Mouse (Mus musculus) myocyte (in vitro differentiated cells): ENCODE results near the gene Sept3. TPM values are rescaled to one million over a fixed set of nuclear protein-coding genes. Genes with fewer than 3 reads are reported as not detected.

ENCODE experiments used
- H3K27me3 ChIP-seq: one replicate; pipeline ENCODE4 v1.6.1; 2011; ENCODE audit not compliant: control insufficient read depth, insufficient read depth, insufficient read length
- H3K36me3 ChIP-seq: one replicate; pipeline ENCODE4 v1.6.1; 2011; ENCODE audit not compliant: control insufficient read depth, insufficient read depth
- H3K4me2 ChIP-seq: one replicate; pipeline ENCODE4 v1.6.1; 2011; ENCODE audit warnings: low read depth, control low read depth
- H3K4me3 ChIP-seq: one replicate; pipeline ENCODE4 v1.5.1; 2011; ENCODE audit warnings: mild to moderate bottlenecking, control low read depth, moderate library complexity
- H3K79me2 ChIP-seq: one replicate; pipeline ENCODE4 v1.6.1; 2011; ENCODE audit not compliant: control insufficient read depth, insufficient read depth
- H3ac ChIP-seq: one replicate; pipeline ENCODE4 v1.6.1; 2011; ENCODE audit not compliant: control insufficient read depth, insufficient read length
- CEBPB ChIP-seq: IDR thresholded peaks from 2 replicates; pipeline ENCODE4 v1.6.1; 2011; ENCODE audit warnings: mild to moderate bottlenecking, moderate library complexity; ENCODE audit not compliant: poor library complexity, insufficient read depth, severe bottlenecking
- E2F4 ChIP-seq: IDR thresholded peaks from one replicate; pipeline ENCODE4 v1.6.1; 2011; ENCODE audit warnings: mild to moderate bottlenecking, control low read depth, moderate library complexity; ENCODE audit not compliant: insufficient read depth
- MAX ChIP-seq: IDR thresholded peaks from one replicate; pipeline ENCODE4 v1.6.1; 2011; ENCODE audit warnings: low read depth, mild to moderate bottlenecking, control low read depth
- MYOD1 ChIP-seq, 3 experiments: IDR thresholded peaks; one replicate each; pipeline ENCODE4 v1.6.1; 2011; ENCODE audit warnings: control low read depth in 2 of 3, low read depth in 2 of 3, mild to moderate bottlenecking in 2 of 3, moderate library complexity in 1 of 3; ENCODE audit not compliant: insufficient read length in 2 of 3, control insufficient read depth in 1 of 3
- MYOG ChIP-seq, 3 experiments: IDR thresholded peaks; one replicate each; pipeline ENCODE4 v1.6.1; 2011; ENCODE audit warnings: control low read depth in 2 of 3, low read depth in 2 of 3, mild to moderate bottlenecking in 2 of 3; ENCODE audit not compliant: insufficient read length in 2 of 3, control insufficient read depth in 1 of 3, insufficient read depth in 1 of 3
- POLR2A ChIP-seq: IDR thresholded peaks from one replicate; pipeline ENCODE4 v1.6.1; 2011; ENCODE audit warnings: low read depth, mild to moderate bottlenecking, control low read depth, moderate library complexity; ENCODE audit not compliant: insufficient read length
- POLR2AphosphoS2 ChIP-seq: IDR thresholded peaks from one replicate; pipeline ENCODE4 v1.6.1; 2011; ENCODE audit warnings: low read depth, control low read depth; ENCODE audit not compliant: insufficient read length
- REST ChIP-seq: IDR thresholded peaks from one replicate; pipeline ENCODE4 v1.6.1; 2011; ENCODE audit warnings: mild to moderate bottlenecking, control low read depth, moderate library complexity; ENCODE audit not compliant: insufficient read depth, insufficient read length
- SRF ChIP-seq: IDR thresholded peaks from one replicate; pipeline ENCODE4 v1.6.1; 2011; ENCODE audit warnings: low read depth; ENCODE audit not compliant: control insufficient read depth, insufficient read length
- TCF12 ChIP-seq: IDR thresholded peaks from one replicate; pipeline ENCODE4 v1.6.1; 2011; ENCODE audit warnings: mild to moderate bottlenecking, control low read depth; ENCODE audit not compliant: poor library complexity, insufficient read depth, severe bottlenecking
- TCF3 ChIP-seq: IDR thresholded peaks from one replicate; pipeline ENCODE4 v1.6.1; 2011; ENCODE audit warnings: low read depth, control low read depth; ENCODE audit not compliant: insufficient read length
- USF1 ChIP-seq: IDR thresholded peaks from one replicate; pipeline ENCODE4 v1.6.1; 2011; ENCODE audit warnings: low read depth, mild to moderate bottlenecking, control low read depth, moderate library complexity
- polyA plus RNA-seq: library from polyadenylated mRNA; unstranded; fragments of >200 nt; fragmentation: generic; extraction: Trizol; gene quantifications from one replicate; pipeline ENCODE4 v1.2.1, GENCODE M21; 2012; ENCODE audit warnings: missing spikeins

Gene Sept3
- polyA plus RNA-seq, 1 experiment = 0.01 TPM

DNA sequence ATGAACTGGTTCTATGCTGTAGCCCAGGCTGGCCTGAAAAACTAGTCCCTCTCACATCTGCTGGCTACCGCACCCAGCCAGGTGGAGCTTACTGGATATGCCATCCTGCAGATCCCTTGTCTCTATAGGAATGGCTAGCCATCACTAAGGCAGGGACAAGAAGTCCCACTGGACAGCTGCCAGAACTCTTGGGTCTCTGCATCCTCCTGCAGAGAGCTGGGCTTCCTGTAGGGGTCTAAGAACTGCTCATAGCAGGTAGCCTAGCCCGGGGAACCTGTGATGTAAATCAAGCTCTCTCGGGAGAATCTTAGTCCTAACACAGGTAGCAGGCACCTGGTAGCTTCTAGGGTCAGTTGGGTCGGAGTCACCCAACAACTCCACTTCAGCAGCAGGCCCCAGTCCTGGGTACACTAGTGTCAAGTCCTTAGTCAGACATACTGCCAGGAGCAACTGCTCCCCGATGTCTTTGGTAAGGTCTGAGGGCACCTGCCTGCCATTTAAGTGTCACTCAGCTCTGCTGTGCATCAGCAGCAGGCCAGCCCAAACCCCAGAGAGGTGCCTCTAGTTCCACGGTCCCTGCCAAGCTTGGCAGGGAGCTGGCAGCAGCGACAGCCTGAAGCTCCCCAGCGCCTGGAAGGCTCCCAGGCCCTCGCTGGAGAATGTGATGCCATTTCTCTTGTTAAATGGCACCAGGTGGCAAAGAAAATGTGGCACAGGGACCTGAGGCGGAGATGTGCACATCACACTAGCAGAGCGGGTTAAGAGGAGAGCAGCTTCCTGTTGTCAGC lies 42.9 kb upstream of the Sept3 start:
- Histone ChIP-seq H3K4me3 (no peak overlapping the region), H3K27me3 (no peaks in the 10 kb centered on the region), H3ac (no peak overlapping the region), H3K36me3 (no peaks in the 10 kb centered on the region), H3K4me2 (no peak overlapping the region), H3K79me2 (no peaks in the 10 kb centered on the region)
- TF ChIP-seq USF1 (no peak), POLR2AphosphoS2 (peak; percentile 46)

- Histone ChIP-seq H3K4me3 (no peak overlapping the region), H3K27me3 (no peaks in the 10 kb centered on the region), H3ac (no peak overlapping the region), H3K4me2 (no peak overlapping the region), H3K79me2 (no peaks in the 10 kb centered on the region), H3K36me3 (no peaks in the 10 kb centered on the region)
- no peak for TF ChIP-seq MYOG (IDR thresholded peaks at IDR 0.05; ENCODE audit: control insufficient read depth in 1 of 3, insufficient read depth in 1 of 3, insufficient read length in 2 of 3, low read depth in 2 of 3)
- TF ChIP-seq REST = no peak
- TF ChIP-seq TCF12 = no peak
- no peak for TF ChIP-seq TCF3
- no peak for TF ChIP-seq MYOD1 (IDR thresholded peaks at IDR 0.05; ENCODE audit: control insufficient read depth in 1 of 3, insufficient read length in 2 of 3, low read depth in 2 of 3)
- no peak for TF ChIP-seq SRF
- TF ChIP-seq E2F4 = no peak
- no peak for TF ChIP-seq MAX
- TF ChIP-seq CEBPB = no peak
- TF ChIP-seq POLR2AphosphoS2 = no peak
- TF ChIP-seq POLR2A = no peak
- no peak for TF ChIP-seq USF1
These were observed 42.0 kb upstream of the Sept3 start for GRCm38 (mm10) chr15:82232651-82233050.

DNA sequence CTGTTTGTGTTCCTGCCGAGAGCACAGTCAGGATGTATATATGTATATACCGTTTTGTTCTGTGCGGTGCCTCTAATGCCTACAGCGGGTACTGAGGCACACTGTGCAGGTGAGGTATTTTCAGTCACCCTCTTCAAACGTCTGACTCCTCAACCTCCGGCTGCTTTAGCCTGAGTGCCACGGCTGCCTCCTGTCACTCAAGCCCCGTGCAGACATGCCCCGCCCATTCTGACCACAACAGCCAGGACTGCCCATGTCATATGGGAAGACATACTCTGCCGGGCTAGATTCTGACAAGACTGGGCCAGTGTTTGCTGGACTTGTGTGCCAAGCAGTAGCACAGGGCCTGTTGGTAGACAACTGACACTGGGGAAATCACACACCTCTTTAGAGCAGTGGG lies 39.0 kb upstream of the Sept3 start:
- TF ChIP-seq USF1 = no peak
- no peak for TF ChIP-seq E2F4
- TF ChIP-seq CEBPB = no peak
- TF ChIP-seq REST = no peak
- TF ChIP-seq MAX = no peak
- no peak for TF ChIP-seq TCF3
- TF ChIP-seq MYOD1 (IDR thresholded peaks at IDR 0.05; ENCODE audit: control insufficient read depth in 1 of 3, insufficient read length in 2 of 3, low read depth in 2 of 3) = peak in 2 of 3 experiments; percentile 51 to 66
- TF ChIP-seq MYOG (IDR thresholded peaks at IDR 0.05; ENCODE audit: control insufficient read depth in 1 of 3, insufficient read depth in 1 of 3, insufficient read length in 2 of 3, low read depth in 2 of 3) = peak in 1 of 3 experiments; percentile 30
- no peak for TF ChIP-seq POLR2A
- TF ChIP-seq SRF = no peak
- no peak for TF ChIP-seq POLR2AphosphoS2
- TF ChIP-seq TCF12 = no peak
- no peaks in the 10 kb centered on the region for H3K27me3 ChIP-seq
- no peak overlapping the region for H3ac ChIP-seq
- no peaks in the 10 kb centered on the region for H3K79me2 ChIP-seq
- H3K4me2 ChIP-seq = peak overlapping the region; percentile 29
- H3K36me3 ChIP-seq = no peaks in the 10 kb centered on the region
- H3K4me3 ChIP-seq = no peak overlapping the region

- no peaks in the 10 kb centered on the region for H3K36me3 ChIP-seq
- H3K4me3 ChIP-seq = no peak overlapping the region
- H3K27me3 ChIP-seq = no peaks in the 10 kb centered on the region
- H3ac ChIP-seq = no peak overlapping the region
- TF ChIP-seq REST = no peak
- no peak for TF ChIP-seq E2F4
- peak; percentile 64 to 84 (median 65) for TF ChIP-seq MYOG (IDR thresholded peaks at IDR 0.05; ENCODE audit: control insufficient read depth in 1 of 3, insufficient read depth in 1 of 3, insufficient read length in 2 of 3, low read depth in 2 of 3)
- no peak for TF ChIP-seq SRF
- peak; percentile 43 for TF ChIP-seq POLR2AphosphoS2
- TF ChIP-seq USF1 = no peak
- no peak for TF ChIP-seq CEBPB
- no peak for TF ChIP-seq TCF3
- TF ChIP-seq POLR2A = no peak
- TF ChIP-seq MYOD1 (IDR thresholded peaks at IDR 0.05; ENCODE audit: control insufficient read depth in 1 of 3, insufficient read length in 2 of 3, low read depth in 2 of 3) = peak; percentile 65 to 86 (median 81)
- TF ChIP-seq MAX = no peak
- peak; percentile 8 for TF ChIP-seq TCF12
- H3K79me2 ChIP-seq = no peaks in the 10 kb centered on the region
- H3K4me2 ChIP-seq = no peak overlapping the region
These were observed 38.1 kb upstream of the Sept3 start for GRCm38 (mm10) chr15:82236565-82236964.

GRCm38 (mm10) chr15:82243311-82243710 lies 31.4 kb upstream of the Sept3 start:
- Histone ChIP-seq H3K79me2 (no peaks in the 10 kb centered on the region), H3K4me3 (peak overlapping the region; percentile 57), H3K4me2 (peak overlapping the region; percentile 82), H3ac (no peak overlapping the region), H3K27me3 (no peaks in the 10 kb centered on the region), H3K36me3 (no peaks in the 10 kb centered on the region)
- TF ChIP-seq E2F4 (no peak), TCF3 (no peak), MAX (no peak), CEBPB (no peak), POLR2A (no peak), USF1 (no peak), TCF12 (no peak), POLR2AphosphoS2 (no peak), SRF (no peak), REST (no peak), MYOG (IDR thresholded peaks at IDR 0.05; ENCODE audit: control insufficient read depth in 1 of 3, insufficient read depth in 1 of 3, insufficient read length in 2 of 3, low read depth in 2 of 3) (no peak), MYOD1 (IDR thresholded peaks at IDR 0.05; ENCODE audit: control insufficient read depth in 1 of 3, insufficient read length in 2 of 3, low read depth in 2 of 3) (no peak)
